Mouse (Mus musculus) small intestine, adult 2 months (tissue): Measurements from ENCODE around the gene Il4ra.

Source experiments
- CTCF ChIP-seq: fragments of 200-500 bp; IDR thresholded peaks from 2 replicates; pipeline ENCODE4 v1.5.1; 2012; ENCODE audit warnings: low read depth, mild to moderate bottlenecking, control low read depth, inconsistent platforms, low read length, moderate library complexity, mixed read lengths; ENCODE audit not compliant: insufficient replicate concordance, insufficient read length; ENCODE audit errors: extremely low read depth
- POLR2A ChIP-seq: fragments of 200-500 bp; IDR thresholded peaks from 2 replicates; pipeline ENCODE4 v1.6.1; 2012; ENCODE audit warnings: low read depth, mild to moderate bottlenecking, control low read depth, inconsistent platforms, low read length, moderate library complexity

- TF ChIP-seq CTCF (no peak), POLR2A (no peak)
Measured at GRCm38 (mm10) chr7:125615453-125615852, 63.5 kb downstream of the Il4ra start.
